Mouse (Mus musculus): Measurements from ENCODE around the gene Anxa1.

- TF ChIP-seq CTCF (IDR thresholded peaks at IDR 0.05) (no peak), EP300 (IDR thresholded peaks at IDR 0.05) (no peak)
Measured at GRCm38 (mm10) chr19:20389245-20389644, 1.5 kb downstream of the Anxa1 start.

Data from lung, postnatal 0 days (tissue).